Mouse (Mus musculus): ENCODE data around the gene 1700029P11Rik. TPM values are rescaled to one million over a fixed set of nuclear protein-coding genes. Genes with fewer than 3 reads are reported as not detected.

1700029P11Rik gene
- not detected in 2 replicates for polyA plus RNA-seq (2012; ENCODE audit: low replicate concordance)

GRCm38 (mm10) chr15:81980321-81980720, at the start of gene 1700029P11Rik:
Gene 1700029P11Rik, plus strand, starts transcription at chr15:81980540.

GRCm38 (mm10) chr15:81936679-81937078, 43.7 kb upstream of the 1700029P11Rik start, which contains the start of gene Csdc2:
Gene Csdc2, plus strand, starts transcription at chr15:81936759.

GRCm38 (mm10) chr15:81960171-81961077, 19.9 kb upstream of the 1700029P11Rik start, which contains the start of gene Pmm1:
Gene Pmm1, minus strand, starts transcription at chr15:81960930.

GRCm38 (mm10) chr15:81987646-81988045, 7.3 kb downstream of the 1700029P11Rik start, which contains the start of gene Xrcc6:
Gene Xrcc6, plus strand, starts transcription at chr15:81987835.

Other genes starting within 250 kb of the 1700029P11Rik start
- gene Zc3h7b, start 235.5 kb upstream of the 1700029P11Rik start, polyA plus RNA-seq (2012; ENCODE audit: low replicate concordance) = 57.6 and 58.2 TPM in 2 replicates
- gene Rangap1, start 235.0 kb upstream of the 1700029P11Rik start, polyA plus RNA-seq (2012; ENCODE audit: low replicate concordance) = 503 and 523 TPM in 2 replicates
- 11.4 and 65.8 TPM in 2 replicates for gene Tef, start 178.1 kb upstream of the 1700029P11Rik start, polyA plus RNA-seq (2012; ENCODE audit: low replicate concordance)
- 81.3 and 104 TPM in 2 replicates for gene Tob2, start 121.7 kb upstream of the 1700029P11Rik start, polyA plus RNA-seq (2012; ENCODE audit: low replicate concordance)
- 4.9 and 15.2 TPM in 2 replicates for gene Phf5a, start 108.6 kb upstream of the 1700029P11Rik start, polyA plus RNA-seq (2012; ENCODE audit: low replicate concordance)
- 159 and 185 TPM in 2 replicates for gene Aco2, start 108.2 kb upstream of the 1700029P11Rik start, polyA plus RNA-seq (2012; ENCODE audit: low replicate concordance)
- gene Polr3h, start 54.3 kb upstream of the 1700029P11Rik start, polyA plus RNA-seq (2012; ENCODE audit: low replicate concordance) = 79.7 and 137 TPM in 2 replicates
- 0.75 and 1.6 TPM in 2 replicates for gene Csdc2, start 43.8 kb upstream of the 1700029P11Rik start, polyA plus RNA-seq (2012; ENCODE audit: low replicate concordance)
- gene Pmm1, start 19.6 kb upstream of the 1700029P11Rik start, polyA plus RNA-seq (2012; ENCODE audit: low replicate concordance) = 126 and 148 TPM in 2 replicates
- gene Xrcc6, start 7.3 kb downstream of the 1700029P11Rik start, polyA plus RNA-seq (2012; ENCODE audit: low replicate concordance) = 4.7 and 11.7 TPM in 2 replicates
- 67.1 and 216 TPM in 2 replicates for gene Desi1, start 53.3 kb downstream of the 1700029P11Rik start, polyA plus RNA-seq (2012; ENCODE audit: low replicate concordance)
- gene Snu13, start 67.1 kb downstream of the 1700029P11Rik start, polyA plus RNA-seq (2012; ENCODE audit: low replicate concordance) = 6.4 and 229 TPM in 2 replicates
- gene 4930407I10Rik, start 78.6 kb downstream of the 1700029P11Rik start, polyA plus RNA-seq (2012; ENCODE audit: low replicate concordance) = not detected in 2 replicates
- gene Mei1, start 89.5 kb downstream of the 1700029P11Rik start, polyA plus RNA-seq (2012; ENCODE audit: low replicate concordance) = not detected in 2 replicates
- gene Ccdc134, start 147.4 kb downstream of the 1700029P11Rik start, polyA plus RNA-seq (2012; ENCODE audit: low replicate concordance) = 3.6 and 19.0 TPM in 2 replicates
- 411 and 741 TPM in 2 replicates for gene Srebf2, start 166.6 kb downstream of the 1700029P11Rik start, polyA plus RNA-seq (2012; ENCODE audit: low replicate concordance)
- gene Shisa8, start 232.3 kb downstream of the 1700029P11Rik start, polyA plus RNA-seq (2012; ENCODE audit: low replicate concordance) = 3.5 and 9.3 TPM in 2 replicates
- gene Tnfrsf13c, start 243.8 kb downstream of the 1700029P11Rik start, polyA plus RNA-seq (2012; ENCODE audit: low replicate concordance) = 51.6 and 117 TPM in 2 replicates

All from leukemia stem cell, adult 10-12 weeks (primary cell).